Mouse (Mus musculus): ENCODE measurements around the gene Gfod2. TPM values are rescaled to one million over a fixed set of nuclear protein-coding genes. Genes with fewer than 3 reads are reported as not detected.

The Gfod2 gene
- polyA plus RNA-seq, 1 experiment from 2014 or later = 3.1 TPM

DNA sequence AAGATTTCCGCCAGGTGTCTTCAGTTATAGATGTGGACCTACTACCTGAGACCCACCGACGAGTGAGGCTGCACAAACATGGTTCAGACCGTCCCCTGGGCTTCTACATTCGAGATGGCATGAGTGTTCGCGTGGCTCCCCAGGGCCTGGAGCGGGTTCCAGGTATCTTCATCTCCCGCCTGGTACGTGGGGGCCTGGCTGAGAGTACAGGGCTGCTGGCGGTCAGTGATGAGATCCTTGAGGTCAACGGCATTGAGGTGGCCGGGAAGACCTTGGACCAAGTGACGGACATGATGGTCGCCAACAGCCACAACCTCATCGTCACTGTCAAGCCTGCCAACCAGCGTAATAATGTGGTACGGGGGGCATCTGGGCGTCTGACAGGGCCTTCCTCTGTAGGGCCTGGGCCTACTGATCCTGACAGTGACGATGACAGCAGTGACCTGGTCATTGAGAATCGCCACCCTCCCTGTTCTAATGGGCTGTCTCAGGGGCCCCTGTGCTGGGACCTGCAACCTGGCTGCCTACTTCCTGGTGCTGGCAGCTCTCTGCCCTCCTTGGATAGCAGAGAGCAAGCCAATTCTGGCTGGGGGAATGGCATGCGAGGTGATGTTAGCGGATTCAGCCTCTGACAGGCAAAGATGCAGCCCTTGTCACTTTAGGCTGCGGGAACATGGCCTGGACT, 55.6 kb downstream of the Gfod2 start:
- WGBS (ENCODE audit: insufficient replicate concordance) = 88% methylated on average over 24 of the region's 24 CpGs

DNA sequence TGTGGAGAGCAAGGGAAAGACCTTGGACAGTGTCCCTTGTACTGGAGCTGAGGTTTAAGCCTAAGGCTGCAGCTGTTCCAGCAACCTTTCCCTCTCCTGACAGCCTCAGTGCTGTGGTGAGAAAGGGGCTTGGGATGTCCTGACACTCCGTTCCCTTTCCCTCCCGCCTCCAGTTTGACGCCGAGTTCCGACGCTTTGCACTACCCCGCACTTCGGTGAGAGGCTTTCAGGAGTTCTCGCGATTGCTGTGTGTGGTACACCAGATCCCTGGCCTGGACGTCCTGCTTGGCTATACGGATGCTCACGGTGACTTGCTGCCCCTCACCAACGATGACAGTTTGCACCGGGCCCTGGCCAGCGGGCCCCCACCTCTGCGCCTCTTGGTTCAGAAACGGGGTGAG, 56.5 kb downstream of the Gfod2 start:
- Histone ChIP-seq H3K9me3 (replicated peaks) (no peaks in the 10 kb centered on the region), H3K27me3 (no peaks in the 10 kb centered on the region), H3K36me3 (peaks cover 40% of the 10 kb centered on the region), H3K4me1 (replicated peaks) (peaks cover 39% of the 10 kb centered on the region), H3K9ac (peak overlapping the region; percentile 73), H3K4me3 (replicated peaks) (peak overlapping the region; percentile 75), H3K4me2 (peak overlapping the region; percentile 96), H3K27ac (peak overlapping the region; percentile 77)
- 61% methylated on average over 18 of the region's 18 CpGs for WGBS (ENCODE audit: insufficient replicate concordance)
- DNase-seq (no peak), ATAC-seq (ENCODE audit: low read depth) (0 out of 2 replicates have a peak, but pooled peaks have one; percentile 3)

More for the DNA sequence above, 55.6 kb downstream of the Gfod2 start:
- H3K9ac ChIP-seq = no peak overlapping the region
- no peaks in the 10 kb centered on the region for H3K9me3 ChIP-seq (replicated peaks)
- DNase-seq (no peak), ATAC-seq (ENCODE audit: low read depth) (no peak)
- peaks cover 32% of the 10 kb centered on the region for H3K36me3 ChIP-seq
- H3K27me3 ChIP-seq = no peaks in the 10 kb centered on the region
- H3K27ac ChIP-seq = no peak overlapping the region
- H3K4me3 ChIP-seq (replicated peaks) = no peak overlapping the region
- H3K4me2 ChIP-seq = no peak overlapping the region
- H3K4me1 ChIP-seq (replicated peaks) = peaks cover 43% of the 10 kb centered on the region

DNA sequence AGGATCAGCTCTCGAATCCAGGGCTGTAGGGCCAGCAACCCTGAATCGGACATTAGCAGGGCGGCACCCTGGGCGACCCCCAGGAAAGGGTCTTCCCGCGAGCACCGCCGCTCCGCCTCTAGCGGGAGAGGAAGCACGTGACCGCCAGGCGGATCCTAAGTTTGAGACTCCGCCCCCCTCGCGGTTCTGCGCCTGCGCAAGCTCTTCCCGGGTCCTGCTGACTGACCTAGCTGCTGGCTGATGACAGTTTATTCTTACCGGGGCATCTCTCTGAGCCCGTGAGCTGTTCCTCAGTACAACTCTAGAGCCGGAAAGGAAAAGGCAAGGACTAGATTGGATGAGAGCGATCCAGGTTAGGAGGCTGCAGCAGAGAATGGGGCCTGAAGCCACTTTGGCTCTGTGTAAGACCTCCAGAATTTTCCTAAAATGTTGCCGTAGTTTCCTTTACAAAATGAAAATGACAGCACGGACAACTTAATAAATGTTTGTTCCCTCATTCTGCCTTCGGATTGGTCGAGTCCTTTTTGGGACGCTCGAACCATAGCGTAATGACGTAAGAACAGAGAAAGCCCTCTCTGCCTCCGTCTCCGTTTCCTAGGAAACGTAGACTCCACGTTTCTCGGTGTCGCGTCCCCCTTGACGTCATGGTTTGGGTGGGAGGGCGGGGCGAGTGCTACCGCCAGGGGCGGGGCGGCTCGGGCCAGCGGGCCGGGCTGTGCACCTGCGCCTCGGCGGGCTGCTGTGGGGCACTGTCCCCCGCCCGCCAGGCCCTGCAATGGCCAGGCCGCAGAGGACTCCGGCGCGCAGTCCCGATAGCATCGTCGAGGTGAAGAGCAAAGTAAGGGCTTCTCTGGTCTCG, 57.3 kb downstream of the Gfod2 start, which contains the start of the genes Acd and Pard6a:
Gene Acd, minus strand, starts transcription at position 137 of the 859 bp plus-strand sequence.
Gene Pard6a, plus strand, starts transcription at position 183 of the 859 bp plus-strand sequence.
- H3K4me3 ChIP-seq (replicated peaks) = peak within 1 kb of the TSS; percentile 75
- H3K27me3 ChIP-seq = no peaks in the 10 kb centered on the region
- under 1% methylated on average over 60 of the region's 60 CpGs for WGBS (ENCODE audit: insufficient replicate concordance)
- peak within 1 kb of the TSS; percentile 77 for H3K9ac ChIP-seq
- ATAC-seq (ENCODE audit: low read depth) (peak; percentile 78), DNase-seq (peak; percentile 93)
- H3K9me3 ChIP-seq (replicated peaks) = no peaks in the 10 kb centered on the region
- peaks cover 39% of the 10 kb centered on the region for H3K4me1 ChIP-seq (replicated peaks)
- peak within 1 kb of the TSS; percentile 96 for H3K4me2 ChIP-seq
- H3K27ac ChIP-seq = peak within 1 kb of the TSS; percentile 96
- peaks cover 45% of the 10 kb centered on the region for H3K36me3 ChIP-seq

GRCm38 (mm10) chr8:105700566-105700965, 57.9 kb downstream of the Gfod2 start:
- H3K9ac ChIP-seq = peak overlapping the region; percentile 77
- H3K4me2 ChIP-seq = peak overlapping the region; percentile 96
- H3K9me3 ChIP-seq (replicated peaks) = no peaks in the 10 kb centered on the region
- peaks cover 36% of the 10 kb centered on the region for H3K4me1 ChIP-seq (replicated peaks)
- ATAC-seq (ENCODE audit: low read depth) = peak; percentile 54
- H3K27me3 ChIP-seq = no peaks in the 10 kb centered on the region
- peak; percentile 66 for DNase-seq
- 0% methylated on average over 21 of the region's 21 CpGs for WGBS (ENCODE audit: insufficient replicate concordance)
- peaks cover 45% of the 10 kb centered on the region for H3K36me3 ChIP-seq
- H3K4me3 ChIP-seq (replicated peaks) = peak overlapping the region; percentile 75
- H3K27ac ChIP-seq = peak overlapping the region; percentile 96

DNA sequence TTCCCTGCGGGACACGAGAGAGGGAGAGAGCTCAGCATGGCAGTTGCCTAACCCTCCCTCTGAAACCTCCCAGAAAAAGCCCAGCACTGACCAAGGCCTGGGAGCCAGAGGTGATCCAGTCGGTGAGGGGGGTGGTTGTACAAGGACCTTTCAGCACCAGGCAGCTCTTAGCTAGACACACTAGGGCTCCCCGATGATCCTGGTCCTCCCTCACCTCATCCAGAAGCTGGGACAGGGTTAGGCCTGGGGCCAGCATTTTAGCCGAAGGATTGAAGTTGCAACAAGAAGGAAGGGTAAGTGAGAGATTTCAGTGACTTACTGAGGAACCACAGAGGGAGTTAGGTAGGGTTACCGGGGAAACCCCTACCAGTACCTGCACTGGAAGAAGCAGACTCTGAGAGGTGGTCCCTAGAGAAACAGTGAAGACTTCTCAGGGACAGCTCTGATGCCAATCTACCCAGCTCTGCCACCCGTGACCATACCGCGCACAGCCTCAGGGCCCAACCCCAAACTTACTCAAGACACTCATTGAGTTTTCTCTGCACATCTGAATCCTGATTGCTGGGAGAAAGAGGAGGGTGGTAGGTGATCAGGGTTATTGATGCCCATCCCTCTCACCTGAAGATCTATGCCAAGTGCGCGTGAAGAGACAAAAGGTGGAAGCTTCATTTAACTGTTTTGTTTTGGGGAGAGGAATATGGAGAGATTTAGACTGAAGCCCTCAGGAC, 58.8 kb downstream of the Gfod2 start:
- WGBS (ENCODE audit: insufficient replicate concordance) = 80% methylated on average over 11 of the region's 11 CpGs
- H3K27me3 ChIP-seq = peaks cover 6% of the 10 kb centered on the region
- no peaks in the 10 kb centered on the region for H3K9me3 ChIP-seq (replicated peaks)
- H3K4me2 ChIP-seq = peak overlapping the region; percentile 96
- H3K9ac ChIP-seq = peak overlapping the region; percentile 77
- peak overlapping the region; percentile 75 for H3K4me3 ChIP-seq (replicated peaks)
- ATAC-seq (ENCODE audit: low read depth) = no peak
- H3K27ac ChIP-seq = no peak overlapping the region; the same call in 1 of the 2 replicates
- DNase-seq = no peak
- H3K4me1 ChIP-seq (replicated peaks) = peaks cover 36% of the 10 kb centered on the region
- peaks cover 45% of the 10 kb centered on the region for H3K36me3 ChIP-seq

GRCm38 (mm10) chr8:105698734-105699133, 59.7 kb downstream of the Gfod2 start:
- Histone ChIP-seq H3K4me3 (replicated peaks) (no peak overlapping the region), H3K36me3 (peaks cover 37% of the 10 kb centered on the region), H3K27me3 (peaks cover 15% of the 10 kb centered on the region), H3K4me1 (replicated peaks) (peaks cover 44% of the 10 kb centered on the region), H3K27ac (no peak overlapping the region), H3K9me3 (replicated peaks) (no peaks in the 10 kb centered on the region), H3K9ac (no peak overlapping the region), H3K4me2 (no peak overlapping the region)
- WGBS (ENCODE audit: insufficient replicate concordance) = 92% methylated on average over 5 of the region's 5 CpGs
- ATAC-seq (ENCODE audit: low read depth) (no peak), DNase-seq (no peak)

DNA sequence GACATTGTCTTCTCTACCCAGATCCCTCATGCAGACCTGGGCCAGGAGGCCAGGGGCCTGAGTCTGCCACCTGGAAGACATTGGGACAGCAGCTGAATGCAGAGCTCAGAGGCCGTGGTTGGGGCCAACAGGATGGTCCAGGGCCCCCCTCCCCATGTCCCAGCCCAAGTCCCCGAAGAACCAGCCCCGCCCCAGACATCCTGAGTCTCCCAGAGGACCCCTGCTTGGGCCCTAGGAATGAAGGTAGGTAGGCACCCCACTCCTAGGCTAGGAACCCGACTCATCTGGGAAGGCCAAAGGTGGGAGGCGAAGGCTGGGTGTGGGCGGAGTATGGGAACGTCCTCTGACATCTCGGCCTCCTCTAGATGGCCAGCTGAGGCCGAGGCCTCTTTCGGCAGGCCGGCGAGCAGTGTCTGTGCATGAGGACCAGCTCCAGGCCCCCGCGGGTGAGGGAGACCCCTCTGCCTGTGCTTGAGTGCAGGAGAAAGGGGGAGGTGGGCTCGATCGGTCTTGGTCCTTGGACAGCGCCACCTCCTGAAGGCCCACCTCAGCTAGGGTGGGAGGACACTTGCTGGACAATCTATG, 61.2 kb downstream of the Gfod2 start:
- H3K27ac ChIP-seq = 0 out of 2 replicates have a peak overlapping the region, but pooled peaks have one; percentile 19
- ATAC-seq (ENCODE audit: low read depth) = no peak

DNA sequence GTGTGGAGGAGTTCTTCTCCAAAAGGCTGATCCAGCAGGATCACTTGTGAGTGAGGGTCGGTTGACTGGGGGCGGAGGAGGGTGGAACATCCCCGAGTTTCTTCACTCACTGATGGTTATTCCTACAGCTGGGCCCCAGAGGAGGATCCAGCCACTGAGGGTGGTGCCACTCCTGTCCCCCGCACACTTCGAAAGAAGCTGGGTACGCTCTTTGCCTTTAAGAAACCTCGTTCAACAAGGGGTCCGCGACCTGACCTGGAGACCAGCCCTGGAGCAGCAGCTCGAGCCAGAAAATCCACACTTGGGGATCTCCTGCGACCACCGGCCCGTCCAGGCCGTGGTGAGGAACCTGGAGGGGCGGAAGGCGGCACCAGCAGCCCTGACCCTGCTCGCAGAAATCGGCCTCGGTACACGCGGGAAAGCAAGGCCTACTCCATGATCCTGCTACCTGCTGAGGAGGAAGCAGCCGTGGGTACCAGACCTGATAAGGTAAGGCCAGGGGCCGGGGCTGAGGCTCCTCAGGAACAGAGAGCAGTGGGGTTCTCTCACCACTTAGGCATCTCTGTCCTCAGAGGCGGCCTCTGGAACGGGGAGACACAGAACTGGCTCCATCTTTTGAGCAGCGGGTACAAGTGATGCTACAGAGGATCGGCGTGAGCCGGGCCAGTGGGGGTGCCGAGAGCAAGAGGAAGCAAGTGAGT, 63.2 kb downstream of the Gfod2 start:
- 76% methylated on average over 30 of the region's 30 CpGs for WGBS (ENCODE audit: insufficient replicate concordance)
- ATAC-seq (ENCODE audit: low read depth) = no peak
- Histone ChIP-seq H3K27me3 (peaks cover 15% of the 10 kb centered on the region), H3K4me2 (no peak overlapping the region), H3K4me3 (replicated peaks) (no peak overlapping the region), H3K36me3 (peaks cover 24% of the 10 kb centered on the region), H3K27ac (no peak overlapping the region), H3K9ac (no peak overlapping the region), H3K9me3 (replicated peaks) (no peaks in the 10 kb centered on the region), H3K4me1 (replicated peaks) (peaks cover 43% of the 10 kb centered on the region)
- DNase-seq = no peak

More for the DNA sequence above, 61.2 kb downstream of the Gfod2 start:
- no peak overlapping the region for H3K4me2 ChIP-seq
- H3K27me3 ChIP-seq = peaks cover 15% of the 10 kb centered on the region
- DNase-seq = no peak
- H3K4me3 ChIP-seq (replicated peaks) = no peak overlapping the region
- no peaks in the 10 kb centered on the region for H3K9me3 ChIP-seq (replicated peaks)
- H3K36me3 ChIP-seq = peaks cover 24% of the 10 kb centered on the region
- 87% methylated on average over 17 of the region's 17 CpGs for WGBS (ENCODE audit: insufficient replicate concordance)
- H3K9ac ChIP-seq = no peak overlapping the region
- H3K4me1 ChIP-seq (replicated peaks) = peaks cover 49% of the 10 kb centered on the region

DNA sequence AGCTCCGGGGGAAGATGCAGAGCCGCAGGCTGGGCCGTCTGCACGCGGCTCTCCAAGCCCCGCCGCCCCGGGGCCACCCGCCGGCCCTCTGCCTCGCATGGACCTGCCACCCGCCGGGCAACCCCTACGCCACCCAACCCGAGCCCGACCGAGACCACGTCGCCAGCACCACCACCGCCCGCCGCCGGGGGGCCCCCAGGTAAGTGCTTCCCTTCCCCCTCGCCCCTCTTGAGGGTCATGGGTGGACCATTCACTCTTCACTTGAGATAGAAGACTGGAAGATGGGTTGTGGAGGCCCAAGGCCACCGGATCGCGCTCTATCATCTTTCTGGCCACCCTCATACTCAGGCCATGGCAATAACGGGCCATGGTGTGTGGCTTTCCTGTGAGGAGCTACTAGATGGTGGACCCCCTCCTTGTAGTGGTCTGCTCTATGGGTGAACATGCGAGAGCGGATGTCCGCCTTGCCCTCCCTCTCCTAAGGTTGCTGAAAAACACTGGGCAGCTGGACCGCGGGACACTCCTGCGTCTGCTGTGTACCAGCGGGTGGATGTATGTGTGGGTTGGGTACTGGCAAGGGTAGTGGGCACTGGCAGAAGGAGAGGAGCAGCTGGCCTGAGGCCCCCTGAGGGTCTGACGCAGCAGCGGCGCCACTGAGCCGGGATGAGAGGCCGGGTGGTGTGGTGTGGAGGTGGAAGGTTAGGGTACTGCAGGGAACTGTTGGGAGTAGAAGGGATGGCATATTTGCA, 64.2 kb downstream of the Gfod2 start:
- H3K9me3 ChIP-seq (replicated peaks) = no peaks in the 10 kb centered on the region
- H3K4me2 ChIP-seq = peak overlapping the region; percentile 81
- peak overlapping the region; percentile 36; the same call in 1 of the 2 replicates for H3K9ac ChIP-seq
- H3K4me1 ChIP-seq (replicated peaks) = peaks cover 35% of the 10 kb centered on the region
- ATAC-seq (ENCODE audit: low read depth) (peak; percentile 19), DNase-seq (no peak)
- no peak overlapping the region for H3K27ac ChIP-seq
- peak overlapping the region; percentile 48 for H3K4me3 ChIP-seq (replicated peaks)
- 28% methylated on average over 39 of the region's 40 CpGs for WGBS (ENCODE audit: insufficient replicate concordance)
- peaks cover 15% of the 10 kb centered on the region for H3K27me3 ChIP-seq
- H3K36me3 ChIP-seq = peaks cover 24% of the 10 kb centered on the region

Measured in liver, embryonic 13.5 days (tissue).